Mouse (Mus musculus): ENCODE results near the gene Tmtc1.

The Tmtc1 gene

GRCm38 (mm10) chr6:148310981-148311380 is 133.2 kb downstream of the Tmtc1 start:
- no peak for DNase-seq (ENCODE audit: low spot score)

GRCm38 (mm10) chr6:148305821-148306220 is 138.4 kb downstream of the Tmtc1 start:
- no peak for DNase-seq (ENCODE audit: low spot score)

- no peak for DNase-seq (ENCODE audit: low spot score)
Observed at GRCm38 (mm10) chr6:148305191-148305590, 139.0 kb downstream of the Tmtc1 start.

GRCm38 (mm10) chr6:148302261-148302660 is 141.9 kb downstream of the Tmtc1 start:
- no peak for DNase-seq (ENCODE audit: low spot score)

GRCm38 (mm10) chr6:148297086-148297485 is 147.1 kb downstream of the Tmtc1 start:
- DNase-seq (ENCODE audit: low spot score) = no peak

- DNase-seq (ENCODE audit: low spot score) = no peak
Observed at GRCm38 (mm10) chr6:148296418-148296817, 147.8 kb downstream of the Tmtc1 start.

- DNase-seq (ENCODE audit: low spot score) = no peak
Observed at GRCm38 (mm10) chr6:148294506-148294905, 149.7 kb downstream of the Tmtc1 start.

GRCm38 (mm10) chr6:148290865-148291264 is 153.3 kb downstream of the Tmtc1 start:
- no peak for DNase-seq (ENCODE audit: low spot score)

- DNase-seq (ENCODE audit: low spot score) = no peak
Observed at GRCm38 (mm10) chr6:148283224-148283881, 160.8 kb downstream of the Tmtc1 start.

- no peak for DNase-seq (ENCODE audit: low spot score)
Observed at GRCm38 (mm10) chr6:148279240-148279639, 164.9 kb downstream of the Tmtc1 start.

- DNase-seq (ENCODE audit: low spot score) = no peak
Observed at GRCm38 (mm10) chr6:148276418-148276817, 167.8 kb downstream of the Tmtc1 start.

- no peak for DNase-seq (ENCODE audit: low spot score)
Observed at GRCm38 (mm10) chr6:148275046-148275445, 169.1 kb downstream of the Tmtc1 start.

GRCm38 (mm10) chr6:148260729-148261101 is 183.5 kb downstream of the Tmtc1 start:
- no peak for DNase-seq (ENCODE audit: low spot score)

- DNase-seq (ENCODE audit: low spot score) = no peak
Observed at GRCm38 (mm10) chr6:148259979-148260728, 184.0 kb downstream of the Tmtc1 start.

GRCm38 (mm10) chr6:148259074-148259473 is 185.1 kb downstream of the Tmtc1 start:
- no peak for DNase-seq (ENCODE audit: low spot score)

- no peak for DNase-seq (ENCODE audit: low spot score)
Observed at GRCm38 (mm10) chr6:148257805-148258204, 186.4 kb downstream of the Tmtc1 start.

GRCm38 (mm10) chr6:148256109-148256508 is 188.1 kb downstream of the Tmtc1 start:
- no peak for DNase-seq (ENCODE audit: low spot score)

- no peak for DNase-seq (ENCODE audit: low spot score)
Observed at GRCm38 (mm10) chr6:148255395-148256053, 188.7 kb downstream of the Tmtc1 start.

- DNase-seq (ENCODE audit: low spot score) = no peak
Observed at GRCm38 (mm10) chr6:148249221-148249620, 195.0 kb downstream of the Tmtc1 start.

- DNase-seq (ENCODE audit: low spot score) = no peak
Observed at GRCm38 (mm10) chr6:148248625-148249024, 195.6 kb downstream of the Tmtc1 start.

- DNase-seq (ENCODE audit: low spot score) = no peak
Observed at GRCm38 (mm10) chr6:148246544-148246943, 197.6 kb downstream of the Tmtc1 start.

GRCm38 (mm10) chr6:148244836-148245235 is 199.4 kb downstream of the Tmtc1 start:
- no peak for DNase-seq (ENCODE audit: low spot score)

GRCm38 (mm10) chr6:148242304-148242703 is 201.9 kb downstream of the Tmtc1 start:
- no peak for DNase-seq (ENCODE audit: low spot score)
